Mouse (Mus musculus) c-Kit-negative CD71-positive TER-119-positive erythroid progenitor cells, embryonic 14.5 days (primary cell): ENCODE data around the gene Slc12a7.
A peak's percentile ranks its signal among the peaks of the same experiment; 100 is the strongest.

ENCODE experiments used
- DNase-seq: peaks from one replicate; pipeline ENCODE4 v3.0.0-alpha.2; 2013; ENCODE audit warnings: low read depth, low spot score

Gene Slc12a7

GRCm38 (mm10) chr13:73762938-73763337 is 30.0 kb downstream of the Slc12a7 start:
- DNase-seq = no peak

DNA sequence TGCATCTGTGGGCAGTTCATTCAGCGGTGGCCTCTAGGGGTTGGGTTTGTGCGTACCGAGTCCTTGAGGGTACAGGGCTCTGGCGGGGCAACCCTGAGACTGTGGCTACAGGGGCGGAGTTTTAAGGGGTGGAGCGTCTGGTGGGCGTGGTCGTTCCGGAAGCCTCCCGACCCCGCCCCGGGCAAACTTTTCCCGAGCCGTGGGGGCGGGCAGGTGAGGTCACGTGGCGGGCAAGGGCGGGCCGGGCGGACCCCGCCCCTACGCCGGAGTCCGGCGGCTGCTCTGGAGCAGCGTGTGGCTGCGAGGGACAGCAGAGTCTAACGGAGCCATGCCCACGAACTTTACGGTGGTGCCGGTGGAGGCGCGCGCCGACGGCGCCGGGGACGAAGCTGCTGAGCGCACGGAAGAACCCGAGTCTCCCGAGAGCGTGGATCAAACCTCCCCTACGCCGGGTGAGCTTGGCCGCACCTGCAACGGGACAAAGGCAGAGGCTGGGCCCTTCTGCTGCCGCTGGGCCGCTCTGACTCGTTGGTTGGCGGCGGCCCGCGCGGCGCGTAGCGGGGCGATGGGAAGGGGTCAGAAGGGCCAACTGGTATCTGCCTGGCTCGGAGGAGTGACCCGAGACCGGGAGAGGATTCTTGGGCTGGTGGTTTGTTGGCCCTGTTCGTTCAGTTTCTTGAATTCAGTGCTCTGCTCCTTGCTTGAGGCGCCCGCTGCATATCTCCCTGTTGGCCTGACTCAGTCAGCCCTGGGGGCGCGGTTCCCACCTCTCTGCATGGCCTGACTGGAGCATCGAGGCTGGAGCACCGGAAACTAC is 30.8 kb downstream of the Slc12a7 start:
- peak; percentile 53 for DNase-seq

- no peak for DNase-seq
Observed at GRCm38 (mm10) chr13:73764256-73764775, 31.4 kb downstream of the Slc12a7 start.

- DNase-seq = no peak
Observed at GRCm38 (mm10) chr13:73765393-73765792, 32.5 kb downstream of the Slc12a7 start.

DNA sequence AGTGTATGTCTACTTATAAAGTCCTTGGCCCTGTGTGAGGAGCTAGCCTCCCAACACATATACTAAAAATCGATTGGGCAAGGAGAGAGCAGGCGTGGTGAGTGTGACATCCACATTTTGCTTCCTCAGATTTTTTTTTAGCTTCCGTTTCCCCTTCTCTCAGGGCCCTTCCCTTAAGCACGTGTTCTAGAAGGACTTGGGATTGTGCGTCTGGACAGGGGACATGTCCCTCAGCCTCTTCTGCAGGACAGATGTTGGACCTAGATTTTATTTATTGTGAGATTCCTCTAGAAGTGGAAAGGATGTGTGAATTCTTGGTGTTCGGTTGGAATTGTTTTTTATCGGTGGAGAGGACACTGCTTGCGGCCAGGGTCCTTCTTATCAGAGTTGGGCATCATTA is 34.3 kb downstream of the Slc12a7 start:
- no peak for DNase-seq

DNA sequence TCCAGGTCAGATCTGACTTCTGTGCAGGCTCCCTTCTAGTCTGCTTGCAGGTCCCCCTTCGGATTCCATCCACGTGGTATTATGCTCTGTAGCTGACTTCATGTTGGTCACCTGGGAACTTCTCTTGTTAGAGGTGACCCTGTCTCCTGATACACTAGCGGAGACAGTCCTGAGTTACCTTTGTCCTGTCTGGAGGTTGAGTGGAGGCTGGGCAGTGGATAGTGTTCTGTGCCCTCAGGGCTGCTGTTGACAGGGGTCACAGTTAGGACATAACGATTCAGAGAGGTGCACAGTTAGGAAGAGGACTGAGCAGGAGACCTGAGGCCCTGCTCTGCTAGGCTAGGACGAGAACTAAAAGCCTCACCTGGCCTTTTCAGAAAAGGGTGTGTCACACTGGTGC is 34.9 kb downstream of the Slc12a7 start:
- DNase-seq = no peak

GRCm38 (mm10) chr13:73768311-73768710 is 35.4 kb downstream of the Slc12a7 start:
- DNase-seq = no peak

DNA sequence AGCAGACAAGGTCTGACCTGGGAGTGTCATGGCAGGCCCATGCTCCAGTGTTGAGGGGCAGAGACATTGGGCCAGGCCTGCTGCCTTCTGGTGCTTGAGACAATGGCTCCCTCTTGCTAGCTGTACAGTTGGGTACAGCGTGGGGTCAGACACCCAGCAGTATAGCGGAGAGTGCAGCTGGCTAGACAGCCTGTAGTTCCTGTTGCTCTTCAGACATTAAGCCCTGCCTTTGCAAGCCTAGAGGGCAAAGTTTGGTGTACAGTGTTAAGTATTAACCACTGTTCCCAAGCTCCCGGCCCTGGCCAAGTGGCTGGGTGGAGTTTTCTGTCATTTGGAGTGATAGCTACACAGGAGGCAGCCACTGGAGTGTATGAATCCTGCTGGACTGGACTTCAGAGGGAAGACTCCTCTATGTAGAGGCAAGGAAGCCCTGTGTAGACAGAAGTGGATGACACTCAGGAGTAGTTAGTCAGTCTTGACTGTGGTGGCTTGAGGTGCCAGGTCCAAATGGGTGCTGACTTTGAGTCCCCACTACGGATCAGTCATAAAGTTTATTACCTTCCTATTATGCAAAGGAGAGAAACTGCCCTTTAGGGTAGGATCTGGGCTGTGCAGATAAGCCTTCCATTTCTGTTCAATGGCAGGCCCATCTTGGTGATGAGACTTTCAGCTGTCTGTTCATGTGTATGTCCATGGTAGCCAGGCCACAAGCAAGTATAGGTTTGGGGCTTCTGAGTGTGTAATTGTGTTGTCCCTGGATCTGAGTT is 37.2 kb downstream of the Slc12a7 start:
- DNase-seq = no peak

GRCm38 (mm10) chr13:73771131-73771530 is 38.2 kb downstream of the Slc12a7 start:
- no peak for DNase-seq

- DNase-seq = no peak
Observed at GRCm38 (mm10) chr13:73772655-73773054, 39.8 kb downstream of the Slc12a7 start.

- no peak for DNase-seq
Observed at GRCm38 (mm10) chr13:73773519-73774205, 40.8 kb downstream of the Slc12a7 start.

DNA sequence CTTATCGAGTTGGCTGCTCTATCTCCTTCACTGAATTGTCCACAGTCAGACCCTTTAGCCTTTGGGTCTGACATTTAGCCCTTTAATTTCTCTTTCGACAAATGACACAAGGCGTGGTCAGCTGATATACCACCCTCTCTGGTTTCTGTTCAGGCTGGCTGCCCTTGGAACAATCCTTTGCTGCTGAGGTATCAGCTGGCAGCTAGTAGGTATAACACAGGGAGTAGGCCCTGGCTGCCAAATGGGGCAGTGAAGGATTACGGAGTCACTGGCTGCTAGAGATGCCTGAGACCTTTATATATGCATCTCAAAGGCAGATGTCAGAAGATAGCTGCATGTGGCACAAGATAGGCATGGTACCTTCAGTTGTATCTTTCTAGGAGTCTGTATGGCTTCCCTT is 42.9 kb downstream of the Slc12a7 start:
- no peak for DNase-seq

DNA sequence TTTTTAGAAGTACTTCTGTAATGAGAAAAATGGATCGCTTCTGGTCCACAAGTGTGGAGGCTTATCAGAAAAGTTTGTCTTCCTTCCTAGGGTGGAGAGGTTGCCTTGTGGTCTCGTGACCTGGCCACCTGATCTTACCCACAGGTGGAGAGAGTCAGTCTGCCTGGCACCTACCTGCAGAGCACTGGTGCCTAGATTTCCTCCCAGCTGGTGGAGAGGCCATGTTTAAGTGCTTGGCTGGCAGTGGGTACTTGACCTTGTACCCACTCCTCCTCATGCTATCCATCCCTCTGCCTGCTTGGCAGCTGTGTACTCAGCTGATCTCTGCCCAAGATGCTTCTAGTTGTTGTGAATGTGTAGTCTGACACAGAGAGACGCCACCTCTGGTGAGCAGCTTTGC is 44.7 kb downstream of the Slc12a7 start:
- no peak for DNase-seq

GRCm38 (mm10) chr13:73782486-73782885 is 49.6 kb downstream of the Slc12a7 start:
- DNase-seq = no peak

- no peak for DNase-seq
Observed at GRCm38 (mm10) chr13:73792176-73792575, 59.3 kb downstream of the Slc12a7 start.

GRCm38 (mm10) chr13:73793171-73793570 is 60.3 kb downstream of the Slc12a7 start:
- DNase-seq = no peak

DNA sequence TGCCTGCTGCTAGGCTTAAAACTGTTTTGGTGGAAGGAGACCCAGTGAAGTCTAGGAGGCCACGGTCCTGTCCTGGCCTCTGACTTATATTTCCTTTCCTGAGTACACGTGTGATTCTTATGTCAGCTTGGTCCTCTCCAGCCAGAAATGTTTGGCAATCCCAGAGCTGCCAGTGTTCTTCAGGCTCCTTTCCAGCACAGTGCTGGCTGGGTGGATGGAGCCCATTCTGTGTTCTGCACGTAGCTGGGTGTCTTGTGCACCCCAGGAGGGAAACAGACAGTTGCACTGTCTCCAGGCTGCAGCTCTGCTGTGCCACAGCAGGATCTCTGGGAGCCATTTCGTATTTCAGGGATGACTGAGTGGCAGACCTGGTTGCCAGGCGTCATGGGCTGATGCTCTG is 66.2 kb downstream of the Slc12a7 start:
- DNase-seq = no peak

- no peak for DNase-seq
Observed at GRCm38 (mm10) chr13:73803450-73804178, 70.7 kb downstream of the Slc12a7 start.

DNA sequence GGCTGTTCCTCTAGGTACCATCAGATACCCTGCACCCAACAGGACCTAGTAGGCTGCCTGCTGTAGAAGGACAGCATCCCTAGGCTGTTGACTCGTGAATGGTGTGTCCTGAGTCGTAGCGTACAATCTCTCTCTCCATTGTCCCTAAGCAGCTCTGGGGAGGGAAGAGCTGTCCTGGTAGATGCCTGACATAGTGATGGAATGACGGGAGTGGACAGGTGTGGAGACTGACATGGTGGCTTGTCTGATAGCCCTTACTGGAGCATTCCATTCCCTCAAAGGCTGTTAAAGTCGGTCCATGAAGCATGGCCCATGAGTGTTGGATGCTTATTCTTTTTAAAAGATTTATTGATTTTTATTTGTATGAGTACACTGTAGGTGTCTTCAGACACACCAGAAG is 72.0 kb downstream of the Slc12a7 start:
- no peak for DNase-seq

- DNase-seq = no peak
Observed at GRCm38 (mm10) chr13:73812936-73813335, 80.0 kb downstream of the Slc12a7 start.

GRCm38 (mm10) chr13:73814181-73814580 is 81.3 kb downstream of the Slc12a7 start:
- no peak for DNase-seq
